Mouse (Mus musculus) right cerebral cortex, adult 2 months (tissue): ENCODE data around the gene Rtp2.

ENCODE experiments used
- DNase-seq, 2 experiments: peaks; one replicate each; pipeline ENCODE4 v3.0.0; 2021 to 2022; ENCODE audit warnings: low spot score in 2 of 2

Gene Rtp2

DNA sequence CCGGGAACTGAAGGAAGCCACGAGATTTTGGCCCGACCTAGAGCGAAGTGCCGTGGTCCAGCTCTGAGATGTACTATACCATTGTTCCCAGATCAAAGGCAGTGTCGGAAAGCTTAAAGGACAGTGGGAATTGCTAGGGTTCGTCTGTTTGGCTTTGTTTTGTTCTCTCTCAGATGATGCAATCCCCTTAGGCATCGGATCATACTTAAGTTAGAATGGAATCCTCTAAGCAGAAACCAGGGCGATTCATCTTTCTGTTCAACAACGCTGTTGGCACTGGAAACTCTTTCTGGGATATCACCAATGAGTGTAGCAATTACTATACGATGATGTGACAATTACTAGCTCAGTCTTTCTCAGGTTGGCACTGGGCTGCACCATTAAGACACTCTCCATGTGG is at the start of gene Rtp2:
TSS of gene Rtp2 (minus strand) at position 101 of the 400 bp plus-strand sequence.
- no peak for DNase-seq

DNA sequence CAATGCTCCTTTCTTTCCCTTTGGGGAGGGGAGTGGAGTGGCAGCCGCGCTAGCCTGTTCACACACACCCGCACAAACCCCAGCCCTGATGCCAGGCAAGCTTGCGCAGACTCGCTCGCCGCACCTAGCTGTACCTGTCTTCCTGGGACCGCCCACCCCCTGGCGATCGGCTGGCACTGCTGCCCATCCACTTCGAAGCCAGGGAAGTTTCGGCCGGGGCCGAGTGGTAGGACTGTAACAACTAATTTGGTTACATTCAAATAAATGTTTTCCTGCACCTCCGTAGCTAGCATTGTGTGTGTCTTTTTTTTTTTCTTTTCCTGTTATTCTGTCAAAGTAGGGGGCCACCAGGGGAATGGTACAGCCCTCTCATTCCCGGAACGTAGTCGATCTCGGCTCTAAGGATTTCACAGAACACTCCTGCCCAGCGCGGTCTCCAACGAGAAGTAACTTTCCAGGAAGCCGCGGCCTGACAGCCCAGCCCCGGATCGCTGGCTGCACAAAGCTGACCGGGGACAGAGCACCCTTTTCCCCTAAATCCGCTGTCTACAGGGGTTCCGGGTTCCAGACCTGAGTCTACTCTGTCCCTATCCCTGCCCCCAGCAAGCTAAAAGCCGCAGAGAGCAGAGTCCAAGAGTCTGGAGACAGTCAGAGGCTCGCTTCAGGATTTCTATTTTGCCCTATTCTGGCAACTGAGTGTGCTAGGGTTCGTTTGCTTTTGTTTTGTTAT is 49.0 kb upstream of the Rtp2 start:
- DNase-seq = no peak

DNA sequence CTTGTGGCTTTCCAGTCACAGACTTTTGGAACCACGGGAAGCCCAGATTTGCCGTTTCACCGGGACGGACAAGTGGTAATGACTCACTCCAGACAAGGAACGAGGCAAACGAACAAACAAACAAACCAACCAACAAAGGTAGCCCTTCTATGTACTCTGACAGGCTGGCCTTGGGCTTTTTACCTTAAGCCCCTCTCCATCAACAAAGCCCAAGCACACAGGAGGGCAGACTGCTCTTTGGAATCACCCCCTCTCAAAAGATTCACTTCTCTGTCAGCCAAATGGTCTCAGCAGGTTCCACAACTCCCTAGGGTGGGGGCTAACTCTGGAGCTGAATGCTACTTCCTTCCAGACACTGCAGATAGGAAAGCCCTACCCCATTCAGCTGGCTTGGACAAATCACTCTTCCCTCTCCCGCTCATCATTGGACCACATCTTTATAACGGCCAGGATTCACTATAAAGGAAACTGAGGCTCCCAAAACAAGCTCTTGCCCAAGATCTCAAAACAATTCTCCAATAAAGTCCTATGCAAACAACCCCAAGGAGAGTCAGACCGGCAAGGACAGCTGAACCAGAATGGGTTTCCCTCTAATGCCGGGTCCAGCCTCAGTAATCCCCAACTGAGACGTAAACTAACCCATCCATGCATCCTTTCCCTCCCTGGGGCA is 48.1 kb upstream of the Rtp2 start:
- no peak for DNase-seq

DNA sequence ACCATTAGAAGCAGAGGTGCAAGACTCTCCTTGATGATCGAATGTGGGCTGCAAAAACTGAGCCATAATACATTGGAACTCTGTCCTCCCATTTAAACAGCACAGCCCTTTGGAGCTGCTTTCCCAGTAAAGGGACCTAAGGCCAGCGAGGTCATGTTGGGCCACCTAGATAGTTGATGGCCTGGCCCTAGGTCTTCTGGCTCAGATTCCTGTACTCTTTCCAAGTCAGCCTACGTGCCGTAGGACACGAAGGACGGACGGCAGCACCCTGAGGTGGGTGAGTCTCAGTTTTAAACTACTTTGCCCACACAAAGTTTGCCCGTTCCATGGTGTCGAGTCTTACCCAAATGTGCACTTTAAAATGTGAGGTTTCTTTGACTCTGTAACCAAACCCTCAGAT is 47.3 kb upstream of the Rtp2 start:
- DNase-seq = no peak

DNA sequence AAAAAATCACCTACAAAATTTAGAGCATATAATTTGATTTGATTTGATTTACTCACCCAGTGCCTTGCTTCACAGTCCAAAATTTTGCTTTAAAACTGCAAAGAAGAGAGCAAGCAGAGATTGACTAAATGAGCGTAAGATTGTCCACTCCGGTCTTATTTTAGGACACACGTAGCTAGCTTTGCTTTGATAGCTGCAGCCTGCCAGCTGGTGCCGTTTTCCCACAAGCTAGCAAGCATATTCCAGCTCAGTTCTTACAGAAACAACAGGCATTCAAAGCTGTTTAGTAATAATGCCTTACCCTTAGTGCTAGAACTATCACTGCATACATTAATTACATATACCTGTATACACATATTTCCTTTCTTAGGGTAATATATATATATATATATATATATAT is 46.3 kb upstream of the Rtp2 start:
- no peak for DNase-seq

DNA sequence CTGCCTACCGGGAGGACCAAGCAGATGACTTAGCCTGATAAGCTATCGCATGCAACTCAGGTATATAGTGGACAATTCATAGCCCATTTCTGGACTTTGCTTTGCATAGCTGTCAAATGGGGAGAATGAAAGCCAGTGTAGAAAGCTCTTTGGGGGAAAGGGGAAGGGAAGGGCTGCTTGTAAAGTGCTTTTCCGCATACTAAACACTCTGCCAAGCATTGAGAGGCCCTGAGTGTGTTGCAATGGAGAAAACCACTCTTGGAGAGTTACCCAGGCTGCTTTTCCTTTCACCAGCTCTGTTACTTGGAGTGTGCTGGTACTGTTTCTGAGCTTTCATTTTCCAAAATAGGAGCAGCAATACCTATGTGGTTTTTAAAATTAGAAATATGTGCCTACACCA is 45.5 kb upstream of the Rtp2 start:
- no peak for DNase-seq

DNA sequence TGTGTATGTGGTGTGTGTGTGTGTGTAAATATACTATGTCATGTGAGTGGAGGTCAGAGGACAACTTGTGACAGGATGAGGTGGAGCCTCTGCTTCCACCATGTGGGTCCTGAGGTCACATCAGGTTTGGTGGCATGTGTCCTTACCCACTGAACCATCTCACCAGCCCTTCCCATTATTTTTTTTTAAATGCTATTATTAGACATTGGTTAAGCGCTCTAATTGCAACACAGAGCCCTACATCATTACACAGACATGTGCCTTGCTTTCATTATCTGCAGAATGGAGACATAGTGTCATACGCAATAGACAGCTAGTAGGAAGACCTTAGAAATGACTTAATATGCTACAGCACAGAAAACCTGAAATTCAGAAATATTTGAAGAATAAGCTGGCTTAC is 44.0 kb upstream of the Rtp2 start:
- no peak for DNase-seq

DNA sequence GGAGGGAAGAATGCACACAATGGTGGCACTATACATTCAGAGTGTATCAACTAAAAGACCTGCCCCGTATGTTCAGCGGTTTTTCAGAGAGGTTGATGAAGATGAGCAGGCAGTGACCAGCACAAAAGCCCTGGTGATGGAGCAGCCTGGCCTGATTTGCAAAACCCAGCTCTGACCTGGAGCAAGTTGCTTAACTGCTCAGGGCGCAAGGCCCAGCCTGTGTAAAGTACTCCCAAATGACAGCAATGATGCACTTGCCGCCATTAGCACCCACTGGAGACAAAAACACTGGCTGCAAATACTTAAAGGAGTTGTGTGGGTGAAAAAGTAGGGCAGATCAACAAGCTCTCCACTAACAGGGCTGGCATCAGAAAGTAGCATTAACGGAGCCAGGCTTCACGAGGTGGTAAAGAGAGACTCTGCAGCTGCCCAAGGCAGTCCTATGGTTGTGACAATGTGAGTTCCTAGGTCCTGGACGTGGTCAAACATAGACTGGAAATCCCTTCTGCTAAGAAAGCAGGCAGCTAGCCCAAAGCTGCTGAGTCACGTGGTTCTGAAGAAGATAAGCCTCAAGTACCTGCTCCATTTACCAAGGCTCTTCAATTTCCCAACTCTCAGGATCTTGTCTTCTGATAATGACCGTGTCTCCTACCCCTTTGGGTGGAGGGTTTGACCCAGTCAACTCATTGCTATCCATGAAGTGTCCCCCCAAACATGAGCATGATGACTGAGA is 41.6 kb upstream of the Rtp2 start:
- DNase-seq = no peak

DNA sequence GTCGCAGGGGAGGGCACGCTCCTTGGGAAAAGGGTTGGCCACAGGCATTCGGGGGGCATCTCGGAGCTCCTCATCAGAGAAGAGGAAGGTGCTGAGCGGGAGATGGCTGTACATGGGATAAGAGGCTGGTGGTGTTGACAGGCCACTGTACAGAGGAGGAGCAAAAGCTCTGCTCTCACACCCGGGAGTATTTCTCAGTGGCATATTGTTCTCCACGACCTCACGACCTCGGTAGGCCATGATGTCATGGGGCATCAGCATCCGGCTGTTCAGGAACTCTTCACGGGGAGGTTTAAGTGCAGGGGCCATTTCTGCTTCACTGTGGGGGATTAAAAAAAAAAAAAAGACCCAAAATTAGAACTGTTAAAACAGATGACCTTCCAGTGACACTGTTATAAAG is 40.7 kb upstream of the Rtp2 start:
- DNase-seq = no peak

DNA sequence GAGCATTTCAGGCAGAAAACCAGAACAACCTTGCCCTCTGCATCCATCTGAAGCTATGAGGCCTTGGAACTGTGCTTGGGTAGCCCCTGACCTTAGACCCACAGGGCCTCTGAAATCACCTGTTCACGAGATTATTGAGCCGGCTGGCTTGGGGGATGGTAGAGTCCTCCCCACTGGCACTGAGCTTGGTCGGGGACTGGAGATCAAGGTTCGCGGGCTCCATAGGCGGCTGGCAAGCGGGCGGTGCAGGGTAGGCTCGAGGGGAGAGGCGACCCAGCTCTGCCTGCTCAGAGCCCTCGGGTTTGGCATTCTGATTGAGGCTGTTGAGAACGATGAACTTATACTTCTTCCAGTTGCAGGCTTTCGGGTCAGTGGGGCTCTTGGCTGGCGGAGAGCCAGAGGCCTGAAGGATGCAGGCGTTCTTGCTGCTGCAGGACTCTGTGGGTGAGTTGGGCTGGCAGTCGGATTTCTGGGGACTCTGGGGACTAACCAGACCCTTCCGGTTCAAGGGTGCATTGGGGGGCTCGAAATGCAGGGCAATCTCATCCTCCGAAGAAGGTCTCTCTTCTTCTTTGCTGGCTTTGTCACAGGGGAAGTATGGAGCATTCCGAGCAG is 40.0 kb upstream of the Rtp2 start:
- DNase-seq = no peak

DNA sequence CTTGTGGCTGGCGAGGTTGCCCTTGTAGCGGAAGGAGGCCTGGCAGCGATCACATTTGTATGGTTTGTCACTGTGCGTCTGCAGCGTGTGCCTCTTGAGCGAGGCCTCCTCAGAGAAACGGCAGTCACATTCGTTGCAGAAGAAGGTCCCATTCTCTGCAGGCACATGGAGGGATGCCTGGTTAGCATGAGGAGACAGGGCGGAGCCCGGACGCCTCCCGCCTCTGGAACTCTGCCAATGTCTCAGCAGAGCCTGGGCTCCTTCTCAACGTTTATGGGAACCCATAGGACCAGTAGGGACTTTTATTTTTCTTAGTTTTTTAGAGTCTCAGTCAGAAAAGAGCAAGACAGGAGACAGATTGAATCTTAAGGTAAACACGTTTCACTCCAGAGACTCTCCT is 37.7 kb upstream of the Rtp2 start:
- no peak for DNase-seq

DNA sequence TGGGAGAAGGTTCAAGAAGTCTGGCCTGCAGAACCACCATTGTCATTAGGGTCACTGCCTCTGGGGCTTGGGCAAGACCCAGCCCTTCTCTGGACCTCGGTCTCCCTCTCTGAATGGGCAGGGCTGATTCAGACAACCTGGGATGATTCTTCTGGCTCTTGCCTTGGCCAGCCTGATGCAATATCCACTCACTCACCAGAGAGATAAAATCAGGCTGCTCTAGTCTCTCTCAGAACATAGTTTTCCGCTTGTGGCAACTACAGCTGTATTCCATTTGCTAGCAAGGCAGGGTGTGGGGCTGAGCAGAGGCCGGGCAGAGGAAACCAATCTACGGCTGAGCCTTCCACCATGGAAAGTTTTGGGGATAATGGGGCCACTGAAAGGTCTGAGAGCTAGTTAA is 36.7 kb upstream of the Rtp2 start:
- no peak for DNase-seq

DNA sequence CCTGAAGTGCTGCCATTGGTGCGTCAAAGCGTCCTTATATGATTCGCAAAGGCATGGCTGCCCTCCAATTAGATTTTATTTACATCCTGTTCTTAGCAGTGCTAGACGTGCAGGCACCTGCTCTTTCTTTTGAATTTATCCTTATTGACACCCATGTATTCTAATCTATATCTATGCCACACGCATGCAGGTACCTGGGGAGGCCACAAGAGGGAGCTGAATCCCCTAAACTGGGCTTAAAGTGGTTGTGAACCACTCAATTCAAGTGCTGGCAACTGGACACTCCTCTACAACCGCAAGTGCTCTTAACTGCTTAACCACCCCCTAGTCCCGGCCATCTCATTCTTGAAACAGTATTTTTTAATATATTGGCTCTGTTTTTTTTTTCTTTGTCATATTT is 35.1 kb upstream of the Rtp2 start:
- DNase-seq = peak in 1 of 2 experiments; percentile 4

DNA sequence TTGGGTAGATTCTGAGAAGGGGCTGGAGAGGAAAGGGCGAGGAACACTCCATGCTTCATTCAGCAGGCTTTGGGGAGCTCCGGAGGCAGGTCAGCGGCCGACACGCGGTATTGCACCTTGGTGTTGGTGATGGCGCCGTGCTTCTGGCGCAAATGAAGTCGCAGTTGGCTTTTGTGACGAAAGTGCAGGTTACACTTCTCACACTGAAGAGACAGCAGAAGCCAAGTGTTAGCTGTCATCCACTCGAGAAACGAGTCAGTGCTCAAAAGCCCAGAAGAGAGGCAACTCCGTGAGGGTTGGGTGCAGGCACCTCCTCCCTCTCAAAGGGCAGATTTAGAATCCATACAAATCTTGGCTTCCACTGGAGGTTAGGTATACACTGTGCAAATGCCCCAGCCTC is 33.9 kb upstream of the Rtp2 start:
- peak in 1 of 2 experiments; percentile 1 for DNase-seq

DNA sequence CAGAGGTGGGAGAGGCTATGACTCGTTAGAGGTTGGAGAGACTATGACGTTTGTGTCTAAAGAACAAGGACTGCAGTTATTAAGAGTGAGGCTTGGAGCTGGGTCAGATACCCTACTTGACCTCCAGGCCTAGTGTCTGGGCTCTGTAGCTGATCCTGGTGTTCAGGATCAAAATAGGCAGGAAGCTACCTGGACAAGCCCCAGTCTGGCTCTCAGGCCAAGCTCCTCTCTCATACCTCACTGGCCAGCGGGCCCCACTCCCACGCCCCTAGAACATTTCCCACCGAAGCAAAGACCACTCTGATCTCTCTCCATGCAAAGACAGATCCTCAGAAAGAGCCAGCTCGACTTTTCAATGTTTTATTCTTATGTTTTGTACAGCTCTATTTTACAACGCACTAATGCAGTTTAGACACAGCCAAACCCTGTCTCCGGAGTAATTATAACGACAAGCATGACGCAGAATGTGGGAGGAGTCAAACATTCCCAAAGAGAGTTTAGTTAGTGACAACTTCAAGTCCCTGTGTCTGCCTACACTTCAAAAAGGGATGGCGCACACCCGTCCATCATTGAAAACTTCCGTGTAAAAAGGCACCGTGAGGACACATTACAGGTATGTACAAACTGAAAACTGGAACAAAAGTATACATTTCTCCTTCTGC is 32.6 kb upstream of the Rtp2 start:
- peak in 1 of 2 experiments; percentile 0 for DNase-seq

DNA sequence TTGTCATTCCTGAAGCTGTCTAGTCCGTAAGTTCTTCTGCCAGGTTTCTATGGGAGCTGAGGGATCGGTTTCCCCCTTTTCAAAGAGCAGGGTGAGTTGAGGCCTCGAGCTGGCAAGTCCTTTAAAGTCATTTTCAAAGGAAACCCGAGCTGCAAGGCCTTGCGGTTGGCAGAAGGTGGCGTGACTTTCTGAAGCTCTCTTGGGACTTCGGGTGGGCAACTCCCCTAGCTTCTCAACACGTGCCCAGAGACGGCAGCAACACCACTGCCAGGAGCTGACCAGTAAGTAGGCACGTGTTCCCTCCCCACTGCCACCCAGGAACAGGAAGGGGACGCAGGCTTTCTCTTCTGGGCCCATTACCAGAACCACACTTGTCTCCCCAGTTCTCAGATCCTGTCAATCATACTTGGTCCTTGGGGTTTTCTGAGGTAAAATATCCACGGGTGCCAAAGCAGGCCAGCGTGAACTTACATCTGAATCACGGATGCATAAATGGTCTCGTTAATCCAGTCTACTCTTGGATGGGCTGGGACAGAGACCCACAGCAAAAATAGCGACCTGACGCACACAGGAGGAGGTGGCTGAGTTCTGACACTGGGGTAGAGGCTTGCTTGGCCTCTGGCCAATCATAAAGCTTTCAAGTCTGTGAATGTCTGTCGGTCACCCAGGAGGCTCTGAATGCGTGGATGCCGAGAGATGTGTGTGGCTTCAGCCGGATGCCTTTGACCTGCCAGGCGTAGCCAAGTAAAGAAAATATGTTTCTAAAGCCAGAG is 31.9 kb upstream of the Rtp2 start:
- DNase-seq = peak in 1 of 2 experiments; percentile 14

DNA sequence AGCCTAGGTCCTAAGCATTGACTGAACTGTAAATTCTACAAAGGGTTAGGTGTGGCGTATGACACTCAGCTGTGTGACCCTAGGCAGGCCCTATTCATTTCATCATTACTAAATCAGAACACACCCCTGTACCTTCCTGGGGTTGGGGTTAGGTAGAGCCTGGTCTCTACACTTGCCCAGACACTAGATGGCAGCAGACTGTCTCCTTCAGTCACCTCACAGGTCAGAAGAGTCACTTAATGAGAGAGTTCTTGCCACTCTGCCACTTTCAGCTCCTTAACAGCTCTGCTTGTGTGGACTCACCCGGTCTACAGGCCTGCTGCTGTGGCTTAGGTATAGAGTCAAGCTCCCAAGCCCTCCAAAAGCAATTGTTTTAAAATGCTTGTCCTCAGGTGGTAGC is 30.2 kb upstream of the Rtp2 start:
- peak in 1 of 2 experiments; percentile 12 for DNase-seq

DNA sequence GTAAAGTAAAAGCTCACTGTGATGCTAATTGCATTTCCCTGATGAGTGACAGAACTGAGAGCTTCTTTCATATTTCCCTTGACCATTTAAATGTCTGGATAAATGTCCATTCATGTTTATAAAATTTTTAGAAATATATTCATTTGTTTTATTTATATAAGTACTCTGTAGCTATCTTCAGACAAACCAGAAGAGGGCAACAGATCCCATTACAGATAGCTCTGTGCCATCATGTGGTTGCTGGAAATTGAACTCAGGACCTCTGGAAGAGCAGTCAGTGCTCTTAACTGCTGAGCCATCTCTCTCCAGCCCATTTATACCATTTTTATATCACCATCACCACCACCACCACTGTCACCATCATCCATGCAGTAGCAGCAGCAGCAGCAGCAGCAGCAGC is 26.7 kb upstream of the Rtp2 start:
- no peak for DNase-seq

DNA sequence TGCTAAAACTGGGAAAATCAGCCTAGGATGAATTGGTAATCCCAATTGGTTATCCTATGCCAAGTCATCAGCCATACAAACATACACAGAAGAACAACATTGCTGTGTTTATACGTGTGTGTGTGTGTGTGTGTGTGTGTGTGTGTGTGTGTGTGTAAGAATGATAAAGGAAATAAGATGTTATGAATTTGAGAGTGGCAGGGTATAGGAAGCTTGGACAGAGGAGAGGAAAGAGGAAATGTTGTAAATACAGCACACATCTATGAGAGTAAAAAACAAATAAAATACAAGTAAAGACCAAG is 21.7 kb upstream of the Rtp2 start:
- DNase-seq = no peak

DNA sequence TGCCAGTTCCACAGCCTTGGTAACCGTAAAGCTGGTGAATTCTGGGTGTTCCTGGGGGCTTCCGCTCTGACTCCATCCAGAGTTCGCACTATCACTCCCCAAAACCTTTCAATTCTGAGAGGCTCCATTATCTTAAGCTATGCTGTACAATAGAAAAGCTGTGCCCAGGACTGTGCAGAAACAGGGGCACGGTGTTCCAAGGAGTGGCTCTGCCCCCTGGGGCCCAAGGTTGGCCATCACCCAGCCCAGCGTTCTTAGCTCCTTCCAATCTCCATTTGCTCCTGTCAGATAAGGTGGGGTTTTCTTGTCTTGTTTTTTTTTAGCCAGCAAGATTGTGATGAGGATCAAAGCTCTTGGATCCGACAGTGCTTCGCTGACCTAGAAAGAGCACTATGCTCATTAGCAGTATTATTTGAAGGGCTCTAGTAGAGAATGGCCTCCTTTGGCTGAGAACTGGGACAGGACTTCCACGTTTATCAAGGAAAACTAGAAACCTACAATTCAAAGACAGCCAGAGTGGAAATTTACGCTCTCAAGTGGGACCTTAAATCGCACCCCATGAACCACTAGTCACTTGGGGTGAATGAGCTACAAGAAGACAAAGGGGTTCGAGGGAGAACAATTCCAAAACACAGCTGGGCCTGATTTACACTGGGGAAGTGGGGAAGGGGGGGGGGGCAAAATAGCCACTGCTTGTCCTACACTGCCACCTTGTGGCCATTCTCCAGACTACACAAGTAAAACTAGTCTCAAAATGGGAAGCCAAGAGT is 21.2 kb upstream of the Rtp2 start:
- DNase-seq = peak; percentile 69 to 74
